Mouse (Mus musculus) urinary bladder, postnatal 14 days (tissue): ENCODE measurements around the gene Gm28102.
"Not testable (repeated sequence)": the region's sequence is repeated elsewhere in the genome, so short reads cannot be mapped to it uniquely, and the experiment has no call there.

Source experiments
- DNase-seq: peaks from one replicate; pipeline ENCODE4 v3.0.0; 2021; ENCODE audit warnings: low spot score

Gm28102 gene

DNA sequence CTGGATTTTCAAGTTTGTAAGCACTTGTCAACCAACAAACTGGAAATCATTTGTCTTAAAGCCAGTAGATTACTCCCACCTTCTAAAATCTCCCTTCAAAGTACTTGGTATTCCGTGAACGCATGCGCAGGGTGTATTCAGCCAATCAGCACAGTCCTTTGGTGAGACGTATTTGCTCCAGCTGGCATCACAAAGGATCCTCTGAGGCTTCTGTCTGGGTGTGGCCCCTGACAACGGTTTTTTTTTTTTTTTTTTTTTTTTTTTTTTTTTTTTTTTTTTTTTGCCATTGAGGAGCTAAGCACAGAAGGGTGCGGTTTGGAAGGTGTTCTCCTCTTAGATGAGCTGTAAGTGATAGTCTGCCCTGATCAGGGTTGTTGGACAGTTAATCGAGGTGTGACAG lies at the start of gene Gm28102:
Gene Gm28102, plus strand, starts transcription at position 301 of the 400 bp plus-strand sequence.
- not testable (repeated sequence) for DNase-seq
